Mouse (Mus musculus) C2C12 (cell line): ENCODE results near the gene Thada.

Source experiments
- CEBPB ChIP-seq: IDR thresholded peaks from one replicate; pipeline ENCODE4 v1.6.1; 2011; ENCODE audit warnings: low read depth, mild to moderate bottlenecking, control low read depth, moderate library complexity
- CTCF ChIP-seq: IDR thresholded peaks from one replicate; pipeline ENCODE4 v1.5.1; 2011; ENCODE audit not compliant: control insufficient read depth, insufficient read depth, insufficient read length
- FOSL1 ChIP-seq: IDR thresholded peaks from one replicate; pipeline ENCODE4 v1.8.0; 2011; ENCODE audit warnings: mild to moderate bottlenecking, low read length; ENCODE audit not compliant: poor library complexity, insufficient read depth, severe bottlenecking
- MAX ChIP-seq: IDR thresholded peaks from one replicate; pipeline ENCODE4 v1.6.1; 2011; ENCODE audit warnings: mild to moderate bottlenecking, control low read depth
- MYOG ChIP-seq: IDR thresholded peaks from one replicate; pipeline ENCODE4 v1.6.1; 2011; ENCODE audit not compliant: control insufficient read depth, insufficient read length; ENCODE audit errors: extremely low read depth
- USF1 ChIP-seq: IDR thresholded peaks from one replicate; pipeline ENCODE4 v1.6.1; 2011; ENCODE audit warnings: low read depth, mild to moderate bottlenecking, control low read depth, moderate library complexity

GRCm38 (mm10) chr17:84313494-84313893, 152.5 kb downstream of the Thada start:
- TF ChIP-seq USF1, result no peak
- TF ChIP-seq CEBPB, result no peak
- TF ChIP-seq CTCF, result no peak
- no peak for TF ChIP-seq MYOG
- no peak for TF ChIP-seq MAX
- TF ChIP-seq FOSL1, result no peak
